Mouse (Mus musculus): ENCODE data around the gene Olfr1392. TPM values are rescaled to one million over a fixed set of nuclear protein-coding genes. Genes with fewer than 3 reads are reported as not detected.
A peak's percentile ranks its signal among the peaks of the same experiment; 100 is the strongest.
"Not testable (repeated sequence)": the region's sequence is repeated elsewhere in the genome, so short reads cannot be mapped to it uniquely, and the experiment has no call there.

Gene Olfr1392
- polyA plus RNA-seq (2012; ENCODE audit: insufficient read depth, insufficient read length, low replicate concordance, missing spikeins), result not detected in 2 replicates

- WGBS, result 55% methylated on average over 1 of the region's 1 CpGs
These were observed at the start of gene Olfr1392 for GRCm38 (mm10) chr11:49284982-49285381. Gene Olfr1392, plus strand, starts transcription at chr11:49285282.

GRCm38 (mm10) chr11:49235459-49236207 lies 49.4 kb upstream of the Olfr1392 start:
- Histone ChIP-seq H3K4me3 (ENCODE audit: insufficient read depth, low read depth, low read length) (no peak overlapping the region), H3K4me1 (ENCODE audit: control insufficient read depth, insufficient read depth, low read length) (no peaks in the 10 kb centered on the region), H3K27ac (ENCODE audit: insufficient read depth, low read depth, low read length) (no peak overlapping the region)
- no peak for TF ChIP-seq CTCF (IDR thresholded peaks at IDR 0.05; ENCODE audit: insufficient read depth, low read depth, low read length)
- no peak for TF ChIP-seq POLR2A (IDR thresholded peaks at IDR 0.05; ENCODE audit: insufficient read depth, low read depth, low read length)
- WGBS, result 51% methylated on average over 3 of the region's 3 CpGs

More at GRCm38 (mm10) chr11:49284982-49285381, at the start of gene Olfr1392:
- not testable (repeated sequence) for H3K4me1 ChIP-seq (ENCODE audit: control insufficient read depth, insufficient read depth, low read length); H3K27ac ChIP-seq (ENCODE audit: insufficient read depth, low read depth, low read length); H3K4me3 ChIP-seq (ENCODE audit: insufficient read depth, low read depth, low read length)

GRCm38 (mm10) chr11:49236891-49237290 lies 48.2 kb upstream of the Olfr1392 start:
- TF ChIP-seq CTCF (IDR thresholded peaks at IDR 0.05; ENCODE audit: insufficient read depth, low read depth, low read length) (no peak), POLR2A (IDR thresholded peaks at IDR 0.05; ENCODE audit: insufficient read depth, low read depth, low read length) (no peak)
- WGBS, result 48% methylated on average over 1 of the region's 1 CpGs
- Histone ChIP-seq H3K27ac (ENCODE audit: insufficient read depth, low read depth, low read length) (no peak overlapping the region), H3K4me1 (ENCODE audit: control insufficient read depth, insufficient read depth, low read length) (no peaks in the 10 kb centered on the region), H3K4me3 (ENCODE audit: insufficient read depth, low read depth, low read length) (no peak overlapping the region)

GRCm38 (mm10) chr11:49237532-49237931 lies 47.5 kb upstream of the Olfr1392 start:
- H3K4me1 ChIP-seq (ENCODE audit: control insufficient read depth, insufficient read depth, low read length), result no peaks in the 10 kb centered on the region
- WGBS, result 60% methylated on average over 2 of the region's 2 CpGs
- TF ChIP-seq POLR2A (IDR thresholded peaks at IDR 0.05; ENCODE audit: insufficient read depth, low read depth, low read length), result no peak
- H3K4me3 ChIP-seq (ENCODE audit: insufficient read depth, low read depth, low read length), result no peak overlapping the region
- no peak overlapping the region for H3K27ac ChIP-seq (ENCODE audit: insufficient read depth, low read depth, low read length)

GRCm38 (mm10) chr11:49240310-49240709 lies 44.8 kb upstream of the Olfr1392 start:
- Histone ChIP-seq H3K27ac (ENCODE audit: insufficient read depth, low read depth, low read length) (no peak overlapping the region), H3K4me3 (ENCODE audit: insufficient read depth, low read depth, low read length) (no peak overlapping the region), H3K4me1 (ENCODE audit: control insufficient read depth, insufficient read depth, low read length) (peaks cover 3% of the 10 kb centered on the region)
- TF ChIP-seq POLR2A (IDR thresholded peaks at IDR 0.05; ENCODE audit: insufficient read depth, low read depth, low read length) (no peak), CTCF (IDR thresholded peaks at IDR 0.05; ENCODE audit: insufficient read depth, low read depth, low read length) (no peak)
- whole genome bisulfite sequencing, result 91% methylated on average over 1 of the region's 1 CpGs

- H3K27ac ChIP-seq (ENCODE audit: insufficient read depth, low read depth, low read length), result no peak overlapping the region
- peaks cover 6% of the 10 kb centered on the region for H3K4me1 ChIP-seq (ENCODE audit: control insufficient read depth, insufficient read depth, low read length)
- TF ChIP-seq CTCF (IDR thresholded peaks at IDR 0.05; ENCODE audit: insufficient read depth, low read depth, low read length) (no peak), POLR2A (IDR thresholded peaks at IDR 0.05; ENCODE audit: insufficient read depth, low read depth, low read length) (no peak)
- H3K4me3 ChIP-seq (ENCODE audit: insufficient read depth, low read depth, low read length), result no peak overlapping the region
- WGBS, result 79% methylated on average over 4 of the region's 4 CpGs
These were observed 44.2 kb upstream of the Olfr1392 start for GRCm38 (mm10) chr11:49240874-49241273.

GRCm38 (mm10) chr11:49241471-49241870 lies 43.6 kb upstream of the Olfr1392 start:
- TF ChIP-seq CTCF (IDR thresholded peaks at IDR 0.05; ENCODE audit: insufficient read depth, low read depth, low read length) (no peak), POLR2A (IDR thresholded peaks at IDR 0.05; ENCODE audit: insufficient read depth, low read depth, low read length) (no peak)
- H3K4me1 ChIP-seq (ENCODE audit: control insufficient read depth, insufficient read depth, low read length), result peaks cover 6% of the 10 kb centered on the region
- no peak overlapping the region for H3K4me3 ChIP-seq (ENCODE audit: insufficient read depth, low read depth, low read length)
- no peak overlapping the region for H3K27ac ChIP-seq (ENCODE audit: insufficient read depth, low read depth, low read length)
- 89% methylated on average over 1 of the region's 1 CpGs for WGBS

- Histone ChIP-seq H3K4me3 (ENCODE audit: insufficient read depth, low read depth, low read length) (peak overlapping the region; percentile 86), H3K4me1 (ENCODE audit: control insufficient read depth, insufficient read depth, low read length) (peaks cover 6% of the 10 kb centered on the region), H3K27ac (ENCODE audit: insufficient read depth, low read depth, low read length) (peak overlapping the region; percentile 54)
- TF ChIP-seq POLR2A (IDR thresholded peaks at IDR 0.05; ENCODE audit: insufficient read depth, low read depth, low read length), result no peak
- TF ChIP-seq CTCF (IDR thresholded peaks at IDR 0.05; ENCODE audit: insufficient read depth, low read depth, low read length), result no peak
- WGBS, result 17% methylated on average over 11 of the region's 11 CpGs
These were observed 42.0 kb upstream of the Olfr1392 start for GRCm38 (mm10) chr11:49242944-49243626.
